Mouse (Mus musculus) C2C12 (cell line): ENCODE results near the gene Gm9922. TPM values are rescaled to one million over a fixed set of nuclear protein-coding genes. Genes with fewer than 3 reads are reported as not detected.

ENCODE experiments used
- H3K27me3 ChIP-seq: one replicate; pipeline ENCODE4 v1.6.1; 2011; ENCODE audit not compliant: control insufficient read depth, insufficient read depth, insufficient read length
- H3K36me3 ChIP-seq: one replicate; pipeline ENCODE4 v1.6.1; 2011; ENCODE audit not compliant: control insufficient read depth, insufficient read depth
- H3K4me3 ChIP-seq: one replicate; pipeline ENCODE4 v1.5.1; 2011; ENCODE audit warnings: mild to moderate bottlenecking, control low read depth; ENCODE audit not compliant: poor library complexity, insufficient read depth, severe bottlenecking
- H3K79me2 ChIP-seq: one replicate; pipeline ENCODE4 v1.6.1; 2011; ENCODE audit not compliant: control insufficient read depth, insufficient read depth
- H3K79me3 ChIP-seq: one replicate; pipeline ENCODE4 v1.6.1; 2011; ENCODE audit warnings: low read depth, control low read depth
- H3ac ChIP-seq: one replicate; pipeline ENCODE3; 2011; ENCODE audit warnings: low read depth; ENCODE audit not compliant: control insufficient read depth, insufficient read length
- CEBPB ChIP-seq: IDR thresholded peaks from one replicate; pipeline ENCODE4 v1.6.1; 2011; ENCODE audit warnings: low read depth, mild to moderate bottlenecking, control low read depth, moderate library complexity
- CTCF ChIP-seq: IDR thresholded peaks from one replicate; pipeline ENCODE4 v1.5.1; 2011; ENCODE audit not compliant: control insufficient read depth, insufficient read depth, insufficient read length
- FOSL1 ChIP-seq: IDR thresholded peaks from one replicate; pipeline ENCODE4 v1.8.0; 2011; ENCODE audit warnings: mild to moderate bottlenecking, low read length; ENCODE audit not compliant: poor library complexity, insufficient read depth, severe bottlenecking
- MAX ChIP-seq: IDR thresholded peaks from one replicate; pipeline ENCODE4 v1.6.1; 2011; ENCODE audit warnings: mild to moderate bottlenecking, control low read depth
- MYOD1 ChIP-seq: IDR thresholded peaks from one replicate; pipeline ENCODE4 v1.6.1; 2011; ENCODE audit warnings: low read depth; ENCODE audit not compliant: control insufficient read depth, insufficient read length
- MYOG ChIP-seq: IDR thresholded peaks from one replicate; pipeline ENCODE4 v1.6.1; 2011; ENCODE audit not compliant: control insufficient read depth, insufficient read length; ENCODE audit errors: extremely low read depth
- USF1 ChIP-seq: IDR thresholded peaks from one replicate; pipeline ENCODE4 v1.6.1; 2011; ENCODE audit warnings: low read depth, mild to moderate bottlenecking, control low read depth, moderate library complexity
- long read RNA-seq, 2 experiments: library from polyadenylated mRNA; unstranded; transcript quantifications; one replicate each; pipeline ENCODE4 v2.0.0; 2019 to 2020
- polyA plus RNA-seq: library from polyadenylated mRNA; unstranded; fragments of >200 nt; fragmentation: generic; extraction: Trizol; gene quantifications from one replicate; pipeline ENCODE4 v1.2.1, GENCODE M21; 2012; ENCODE audit warnings: missing spikeins

Gm9922 gene
- 0.15 TPM for polyA plus RNA-seq
- long read RNA-seq, experiment 1, result 0 reads
- long read RNA-seq, experiment 2, result 0 reads

- Histone ChIP-seq H3K79me2 (no peaks in the 10 kb centered on the region), H3K27me3 (peaks cover 3% of the 10 kb centered on the region), H3ac (peak within 1 kb of the TSS; percentile 19), H3K4me3 (peak within 1 kb of the TSS; percentile 28), H3K79me3 (no peaks in the 10 kb centered on the region), H3K36me3 (no peaks in the 10 kb centered on the region)
- no peak for TF ChIP-seq MYOG
- no peak for TF ChIP-seq CTCF
- TF ChIP-seq CEBPB, result no peak
- TF ChIP-seq MAX, result no peak
- TF ChIP-seq FOSL1, result no peak
- TF ChIP-seq USF1, result no peak
- no peak for TF ChIP-seq MYOD1
Observed at GRCm38 (mm10) chr14:101729237-101729971, at the start of gene Gm9922, which contains the start of gene Lmo7. Gene Gm9922 (minus strand): TSS chr14:101729814. Gene Lmo7 (plus strand): TSS chr14:101729957.

GRCm38 (mm10) chr14:101778426-101778825 is 48.8 kb upstream of the Gm9922 start:
- no peaks in the 10 kb centered on the region for H3K79me3 ChIP-seq
- no peaks in the 10 kb centered on the region for H3K27me3 ChIP-seq
- H3ac ChIP-seq, result no peak overlapping the region
- no peaks in the 10 kb centered on the region for H3K79me2 ChIP-seq
- no peaks in the 10 kb centered on the region for H3K36me3 ChIP-seq
- H3K4me3 ChIP-seq, result no peak overlapping the region
- TF ChIP-seq USF1, result no peak
- TF ChIP-seq MYOD1, result no peak
- TF ChIP-seq FOSL1, result no peak
- TF ChIP-seq CEBPB, result no peak
- TF ChIP-seq CTCF, result no peak
- no peak for TF ChIP-seq MYOG
- no peak for TF ChIP-seq MAX

GRCm38 (mm10) chr14:101777129-101777493 is 47.5 kb upstream of the Gm9922 start:
- H3K4me3 ChIP-seq, result no peak overlapping the region
- no peaks in the 10 kb centered on the region for H3K36me3 ChIP-seq
- H3K79me2 ChIP-seq, result no peaks in the 10 kb centered on the region
- no peaks in the 10 kb centered on the region for H3K27me3 ChIP-seq
- H3ac ChIP-seq, result no peak overlapping the region
- no peaks in the 10 kb centered on the region for H3K79me3 ChIP-seq
- no peak for TF ChIP-seq CTCF
- TF ChIP-seq CEBPB, result no peak
- TF ChIP-seq USF1, result no peak
- no peak for TF ChIP-seq MYOD1
- no peak for TF ChIP-seq MAX
- no peak for TF ChIP-seq FOSL1
- TF ChIP-seq MYOG, result no peak

GRCm38 (mm10) chr14:101776296-101777128 is 46.9 kb upstream of the Gm9922 start:
- no peak for TF ChIP-seq CEBPB
- no peak for TF ChIP-seq MYOD1
- TF ChIP-seq MYOG, result no peak
- TF ChIP-seq USF1, result no peak
- TF ChIP-seq CTCF, result no peak
- no peak for TF ChIP-seq FOSL1
- TF ChIP-seq MAX, result no peak
- no peak overlapping the region for H3K4me3 ChIP-seq
- H3K79me3 ChIP-seq, result no peaks in the 10 kb centered on the region
- H3K79me2 ChIP-seq, result no peaks in the 10 kb centered on the region
- H3K36me3 ChIP-seq, result no peaks in the 10 kb centered on the region
- no peaks in the 10 kb centered on the region for H3K27me3 ChIP-seq
- no peak overlapping the region for H3ac ChIP-seq

GRCm38 (mm10) chr14:101774631-101775030 is 45.0 kb upstream of the Gm9922 start:
- Histone ChIP-seq H3K36me3 (no peaks in the 10 kb centered on the region), H3K4me3 (no peak overlapping the region), H3K79me3 (no peaks in the 10 kb centered on the region), H3K27me3 (no peaks in the 10 kb centered on the region), H3K79me2 (no peaks in the 10 kb centered on the region), H3ac (no peak overlapping the region)
- TF ChIP-seq MAX, result no peak
- peak; percentile 18 for TF ChIP-seq CTCF
